In genomic region chr11:75231756-75232155, GRCm38 (mm10) we compare ENCODE assay signal across 7 mouse cellular contexts. TPM values are rescaled to one million over a fixed set of nuclear protein-coding genes. Genes with fewer than 3 reads are reported as not detected.
DNase-seq lines count a peak whose midpoint lies in the region; ATAC-seq and TF ChIP-seq lines count a peak whose summit lies in the region.

No protein-coding gene starts in this region.

- H3K4me1 ChIP-seq in ES-E14 (ENCODE audit: control insufficient read depth in 2 of 2, insufficient read depth in 2 of 2, low read length in 2 of 2, poor library complexity in 1 of 2), result peaks cover 0 to 2% of the 10 kb centered on the region in 2 experiments; a peak in 1 of 4 replicates
- no peaks in the 10 kb centered on the region for H3K4me1 ChIP-seq in lung, postnatal 0 days (ENCODE audit: insufficient read depth, low read depth, low read length)

- H3K27ac ChIP-seq in ES-E14 (ENCODE audit: insufficient read depth, low read depth, low read length, poor library complexity, severe bottlenecking), result no peak overlapping the region
- H3K27ac ChIP-seq in lung, postnatal 0 days (ENCODE audit: low read length), result no peak overlapping the region

- 14% methylated on average over 7 of the region's 7 CpGs for WGBS in lung, postnatal 0 days

- TF ChIP-seq EP300 in lung, postnatal 0 days (IDR thresholded peaks at IDR 0.05), result no peak

- peak; percentile 83 for TF ChIP-seq CTCF in lung, postnatal 0 days (IDR thresholded peaks at IDR 0.05)

- DNase-seq in CD4-positive helper T cell, adult 2 months (ENCODE audit: low read depth, low spot score), result peak; percentile 64
- peak; percentile 89 for DNase-seq in ES-E14 (ENCODE audit: low read depth, low spot score)
- peak; percentile 70 for DNase-seq in gastrocnemius, postnatal 10 days
- peak; percentile 82 for DNase-seq in kidney, adult 9 months
- DNase-seq in lung, postnatal 0 days (ENCODE audit: low spot score), result peak; percentile 73
- peak; percentile 56 to 83 for DNase-seq in spleen, postnatal 4 days (ENCODE audit: low spot score in 2 of 2)

- no peaks in the 10 kb centered on the region for H3K36me3 ChIP-seq in ES-E14 (ENCODE audit: control insufficient read depth, insufficient read depth, low read length, poor library complexity, severe bottlenecking)
- no peaks in the 10 kb centered on the region for H3K36me3 ChIP-seq in lung, postnatal 0 days (ENCODE audit: insufficient read depth, low read length)

- H3K9me3 ChIP-seq in ES-E14 (ENCODE audit: control insufficient read depth, insufficient read depth, low read depth, low read length), result no peaks in the 10 kb centered on the region
- H3K9me3 ChIP-seq in lung, postnatal 0 days (ENCODE audit: low read length), result no peaks in the 10 kb centered on the region

- no peaks in the 10 kb centered on the region for H3K27me3 ChIP-seq in lung, postnatal 0 days (replicated peaks; ENCODE audit: insufficient read depth, low read length)

- no peak overlapping the region for H3K4me3 ChIP-seq in ES-E14 (ENCODE audit: insufficient read depth in 1 of 2, low read depth in 1 of 2, low read length in 2 of 2, poor library complexity in 1 of 2, severe bottlenecking in 1 of 2)
- no peak overlapping the region for H3K4me3 ChIP-seq in lung, postnatal 0 days (ENCODE audit: low read depth, low read length)

- ATAC-seq in cerebellum, adult (ENCODE audit: insufficient number of reproducible peaks, low FRiP score, low TSS enrichment), result 0 out of 2 replicates have a peak, but pooled peaks have one; percentile 11
- peak; percentile 66 for ATAC-seq in lung, postnatal 0 days

- in situ Hi-C loops in ES-E14 (cut with MboI; ENCODE audit: low sequenced_read_pairs in 2 of 2, unreplicated experiment in 2 of 2), result no loop called here

- H3K4me2 ChIP-seq in lung, postnatal 0 days (replicated peaks; ENCODE audit: low read depth, low read length), result no peak overlapping the region

- no peak overlapping the region for H3K9ac ChIP-seq in ES-E14 (ENCODE audit: insufficient read depth, low read depth, low read length, poor library complexity, severe bottlenecking)
- H3K9ac ChIP-seq in lung, postnatal 0 days (replicated peaks; ENCODE audit: low read depth), result no peak overlapping the region

TF ChIP-seq in ES-E14, 5 proteins besides CTCF, POLR2A, EP300 and RAD21:
- peak; percentile 3; the same call in 1 of the 2 replicates for TF ChIP-seq ZC3H11A (IDR thresholded peaks at IDR 0.05; ENCODE audit: borderline replicate concordance, low read depth, low read length)
- no peak for TF ChIP-seq ZNF384 (IDR thresholded peaks at IDR 0.05; ENCODE audit: low read depth, low read length)
- 0 out of 2 replicates have a peak, but pooled peaks have one; percentile 29 for TF ChIP-seq CHD2 (IDR thresholded peaks at IDR 0.05; ENCODE audit: low read depth, low read length)
- TF ChIP-seq HCFC1 (IDR thresholded peaks at IDR 0.05; ENCODE audit: borderline replicate concordance, insufficient read depth, low read length), result no peak
- TF ChIP-seq MAFK (IDR thresholded peaks at IDR 0.05; ENCODE audit: insufficient read depth, low read depth, low read length), result no peak

RNA-seq across cellular contexts. Expression of gene Rtn4rl1, which starts 38.2 kb away (rescaled TPM):
- 1.0 and 1.1 TPM in 2 replicates for total RNA-seq in ES-E14 (2012; rRNA removed)
- total RNA-seq in gastrocnemius, postnatal 10 days (2021), result 1 to 10 TPM; 3.2 to 3.8 TPM
- 3.6 and 4.3 TPM in 2 replicates for polyA plus RNA-seq in lung, postnatal 0 days (2015; fragmentation: Nextera tagmentation; extraction: Ambion mirVana)

RNA-seq across cellular contexts. Expression of gene Dph1, which starts 40.7 kb away (rescaled TPM):
- 32.8 and 43.6 TPM in 2 replicates for total RNA-seq in ES-E14 (2012; rRNA removed)
- total RNA-seq in gastrocnemius, postnatal 10 days (2021), result 1 to 10 TPM; 8.3 to 8.4 TPM
- polyA plus RNA-seq in lung, postnatal 0 days (2015; fragmentation: Nextera tagmentation; extraction: Ambion mirVana), result 11.3 and 14.8 TPM in 2 replicates

RNA-seq across cellular contexts. Expression of gene Ovca2, which starts 53.1 kb away (rescaled TPM):
- 11.7 and 14.8 TPM in 2 replicates for total RNA-seq in ES-E14 (2012; rRNA removed)
- 1 to 10 TPM; 4.7 to 5.1 TPM for total RNA-seq in gastrocnemius, postnatal 10 days (2021)
- polyA plus RNA-seq in lung, postnatal 0 days (2015; fragmentation: Nextera tagmentation; extraction: Ambion mirVana), result 19.7 and 22.0 TPM in 2 replicates
